Mouse (Mus musculus) hindbrain, embryonic 11.5 days (tissue): ENCODE data around the gene Fyco1. TPM values are rescaled to one million over a fixed set of nuclear protein-coding genes. Genes with fewer than 3 reads are reported as not detected.
A peak's percentile ranks its signal among the peaks of the same experiment; 100 is the strongest.
"Not testable (repeated sequence)": the region's sequence is repeated elsewhere in the genome, so short reads cannot be mapped to it uniquely, and the experiment has no call there.

Experiments used
- ATAC-seq: fragments of 200-750 bp; cut with Nextera tagmentation; 2 replicates; pipeline ENCODE4 v1.8.0; 2017; ENCODE audit warnings: mild to moderate bottlenecking, moderate TSS enrichment, moderate library complexity; ENCODE audit not compliant: low FRiP score
- DNase-seq: peaks from one replicate; pipeline ENCODE4 v3.0.0-alpha.2; 2015; ENCODE audit warnings: low spot score
- H3K27ac ChIP-seq: fragments of 300-500 bp; sonication (generic); 2 replicates; pipeline ENCODE4 v1.5.1; 2014; ENCODE audit warnings: mild to moderate bottlenecking, low read depth, low read length
- H3K27me3 ChIP-seq: fragments of 300-500 bp; sonication (generic); 2 replicates; pipeline ENCODE4 v1.6.1; 2014; ENCODE audit warnings: mild to moderate bottlenecking, low read length, moderate library complexity, mixed read lengths; ENCODE audit not compliant: control insufficient read depth, insufficient read depth
- H3K36me3 ChIP-seq: fragments of 300-500 bp; sonication (generic); 2 replicates; pipeline ENCODE4 v1.6.1; 2014; ENCODE audit warnings: mild to moderate bottlenecking, low read length, moderate library complexity, mixed read lengths; ENCODE audit not compliant: control insufficient read depth, insufficient read depth
- H3K4me1 ChIP-seq: fragments of 300-500 bp; sonication (generic); replicated peaks from 2 replicates; pipeline ENCODE4 v1.6.1; 2014; ENCODE audit warnings: low read length, mixed read lengths; ENCODE audit not compliant: control insufficient read depth, insufficient read depth
- H3K4me2 ChIP-seq: fragments of 300-500 bp; sonication (generic); replicated peaks from 2 replicates; pipeline ENCODE4 v1.6.1; 2014; ENCODE audit warnings: mild to moderate bottlenecking, low read depth, low read length
- H3K4me3 ChIP-seq: fragments of 300-500 bp; sonication (generic); 2 replicates; pipeline ENCODE4 v1.5.1; 2014; ENCODE audit warnings: low read depth, low read length
- H3K9ac ChIP-seq: fragments of 300-500 bp; sonication (generic); 2 replicates; pipeline ENCODE4 v1.6.1; 2014; ENCODE audit warnings: low read depth, low read length
- H3K9me3 ChIP-seq: fragments of 300-500 bp; sonication (generic); 2 replicates; pipeline ENCODE4 v1.6.1; 2016; ENCODE audit warnings: low read length; ENCODE audit not compliant: control insufficient read depth
- WGBS: fragments of 180-500 bp; shearing (Covaris S2); extraction: QIAGEN DNeasy Blood & Tissue Kit; methylation state at CpG from one replicate; pipeline ENCODE4 v1.1.7; 2014; 5-methylcytosine and 5-hydroxymethylcytosine counted together
- polyA plus RNA-seq: library from polyadenylated mRNA; unstranded; fragments of >200 nt; fragmentation: Nextera tagmentation; extraction: Ambion mirVana; gene quantifications from 2 replicates; pipeline ENCODE4 v1.2.1, GENCODE M21; 2014

The Fyco1 gene
- polyA plus RNA-seq, 1 experiment from 2014 or later = 9.5 TPM

GRCm38 (mm10) chr9:123805241-123805640, 46.5 kb downstream of the Fyco1 start:
- no peaks in the 10 kb centered on the region for H3K4me1 ChIP-seq
- no peak for ATAC-seq

GRCm38 (mm10) chr9:123802896-123803295, 48.8 kb downstream of the Fyco1 start:
- H3K27ac ChIP-seq = no peak overlapping the region
- H3K9me3 ChIP-seq = no peaks in the 10 kb centered on the region
- no peak overlapping the region for H3K9ac ChIP-seq
- no peak overlapping the region for H3K4me3 ChIP-seq
- ATAC-seq (no peak), DNase-seq (no peak)
- H3K4me1 ChIP-seq = no peaks in the 10 kb centered on the region
- no peak overlapping the region for H3K4me2 ChIP-seq
- no peaks in the 10 kb centered on the region for H3K36me3 ChIP-seq
- no peaks in the 10 kb centered on the region for H3K27me3 ChIP-seq

More at GRCm38 (mm10) chr9:123805241-123805640, 46.5 kb downstream of the Fyco1 start:
- H3K4me2 ChIP-seq = no peak overlapping the region
- DNase-seq = no peak
- no peaks in the 10 kb centered on the region for H3K27me3 ChIP-seq
- no peaks in the 10 kb centered on the region for H3K9me3 ChIP-seq
- H3K27ac ChIP-seq = no peak overlapping the region
- no peaks in the 10 kb centered on the region for H3K36me3 ChIP-seq
- 92% methylated on average over 2 of the region's 2 CpGs for WGBS
- no peak overlapping the region for H3K9ac ChIP-seq
- H3K4me3 ChIP-seq = no peak overlapping the region

GRCm38 (mm10) chr9:123802421-123802820, 49.3 kb downstream of the Fyco1 start:
- Histone ChIP-seq H3K4me1 (no peaks in the 10 kb centered on the region), H3K4me2 (no peak overlapping the region), H3K9me3 (no peaks in the 10 kb centered on the region), H3K36me3 (no peaks in the 10 kb centered on the region), H3K9ac (no peak overlapping the region), H3K27ac (no peak overlapping the region), H3K27me3 (no peaks in the 10 kb centered on the region), H3K4me3 (no peak overlapping the region)
- 97% methylated on average over 2 of the region's 2 CpGs for WGBS
- ATAC-seq (no peak), DNase-seq (no peak)

- H3K4me2 ChIP-seq = no peak overlapping the region
- no peak overlapping the region for H3K4me3 ChIP-seq
- ATAC-seq = no peak
- no peak overlapping the region for H3K27ac ChIP-seq
- 100% methylated on average over 1 of the region's 1 CpGs for WGBS
- no peaks in the 10 kb centered on the region for H3K36me3 ChIP-seq
- H3K27me3 ChIP-seq = no peaks in the 10 kb centered on the region
- no peak overlapping the region for H3K9ac ChIP-seq
- H3K9me3 ChIP-seq = no peaks in the 10 kb centered on the region
- no peak for DNase-seq
- no peaks in the 10 kb centered on the region for H3K4me1 ChIP-seq
Observed at GRCm38 (mm10) chr9:123801527-123801926, 50.2 kb downstream of the Fyco1 start.

GRCm38 (mm10) chr9:123796174-123796573, 55.5 kb downstream of the Fyco1 start:
- ATAC-seq = no peak
- WGBS = 72% methylated on average over 3 of the region's 3 CpGs
- Histone ChIP-seq H3K36me3 (peaks cover 5% of the 10 kb centered on the region), H3K4me1 (no peaks in the 10 kb centered on the region), H3K27me3 (no peaks in the 10 kb centered on the region), H3K4me2 (no peak overlapping the region), H3K27ac (no peak overlapping the region), H3K4me3 (no peak overlapping the region), H3K9me3 (no peaks in the 10 kb centered on the region), H3K9ac (no peak overlapping the region)
- peak; percentile 57 for DNase-seq

GRCm38 (mm10) chr9:123788855-123789529, 62.7 kb downstream of the Fyco1 start:
- WGBS = 85% methylated on average over 4 of the region's 4 CpGs
- ATAC-seq = no peak

GRCm38 (mm10) chr9:123773299-123773698, 78.4 kb downstream of the Fyco1 start:
- H3K9me3 ChIP-seq, H3K27me3 ChIP-seq, H3K36me3 ChIP-seq, H3K4me2 ChIP-seq, ATAC-seq, H3K27ac ChIP-seq, H3K4me1 ChIP-seq, H3K4me3 ChIP-seq, H3K9ac ChIP-seq: not testable (repeated sequence)
- WGBS = 43% methylated on average over 2 of the region's 2 CpGs
- peak; percentile 3 for DNase-seq

More at GRCm38 (mm10) chr9:123788855-123789529, 62.7 kb downstream of the Fyco1 start:
- no peak overlapping the region for H3K4me2 ChIP-seq
- no peaks in the 10 kb centered on the region for H3K27me3 ChIP-seq
- no peak overlapping the region for H3K9ac ChIP-seq
- no peaks in the 10 kb centered on the region for H3K4me1 ChIP-seq
- no peak for DNase-seq
- H3K36me3 ChIP-seq = peaks cover 5% of the 10 kb centered on the region
- no peaks in the 10 kb centered on the region for H3K9me3 ChIP-seq
- H3K4me3 ChIP-seq = no peak overlapping the region
- H3K27ac ChIP-seq = no peak overlapping the region

GRCm38 (mm10) chr9:123769532-123769931, 82.2 kb downstream of the Fyco1 start:
- Histone ChIP-seq H3K9me3 (no peaks in the 10 kb centered on the region), H3K27ac (no peak overlapping the region), H3K27me3 (no peaks in the 10 kb centered on the region), H3K4me3 (no peak overlapping the region), H3K9ac (no peak overlapping the region), H3K4me2 (no peak overlapping the region), H3K36me3 (no peaks in the 10 kb centered on the region), H3K4me1 (no peaks in the 10 kb centered on the region)
- ATAC-seq (no peak), DNase-seq (no peak)
- WGBS = 68% methylated on average over 6 of the region's 6 CpGs

- WGBS = 75% methylated on average over 1 of the region's 1 CpGs
- Histone ChIP-seq H3K36me3 (no peaks in the 10 kb centered on the region), H3K4me2 (no peak overlapping the region), H3K27ac (no peak overlapping the region), H3K4me3 (no peak overlapping the region), H3K9ac (no peak overlapping the region), H3K27me3 (no peaks in the 10 kb centered on the region), H3K4me1 (no peaks in the 10 kb centered on the region), H3K9me3 (no peaks in the 10 kb centered on the region)
- DNase-seq = no peak
- ATAC-seq = no peak
Observed at GRCm38 (mm10) chr9:123768443-123768842, 83.3 kb downstream of the Fyco1 start.
